Mouse (Mus musculus): ENCODE results near the gene Ifng. TPM values are rescaled to one million over a fixed set of nuclear protein-coding genes. Genes with fewer than 3 reads are reported as not detected.

Ifng gene
- polyA plus RNA-seq (2014; fragmentation: Illumina TruSeq; extraction: RNeasy Lipid Tissue Mini Kit (QIAGEN cat#74804); ENCODE audit: low read depth, low replicate concordance) = not detected

GRCm38 (mm10) chr10:118440742-118441240, at the start of gene Ifng:
Ifng (plus strand) TSS chr10:118441046.

Other genes starting within 250 kb of the Ifng start
- gene Il22, start 236.1 kb upstream of the Ifng start, polyA plus RNA-seq (2014; fragmentation: Illumina TruSeq; extraction: RNeasy Lipid Tissue Mini Kit (QIAGEN cat#74804); ENCODE audit: low read depth, low replicate concordance) = not detected
- gene Gm32717, start 200.3 kb upstream of the Ifng start, polyA plus RNA-seq (2014; fragmentation: Illumina TruSeq; extraction: RNeasy Lipid Tissue Mini Kit (QIAGEN cat#74804); ENCODE audit: low read depth, low replicate concordance) = not detected
- not detected for gene Gm32802, start 182.4 kb upstream of the Ifng start, polyA plus RNA-seq (2014; fragmentation: Illumina TruSeq; extraction: RNeasy Lipid Tissue Mini Kit (QIAGEN cat#74804); ENCODE audit: low read depth, low replicate concordance)
- gene Iltifb, start 146.0 kb upstream of the Ifng start, polyA plus RNA-seq (2014; fragmentation: Illumina TruSeq; extraction: RNeasy Lipid Tissue Mini Kit (QIAGEN cat#74804); ENCODE audit: low read depth, low replicate concordance) = not detected
- gene Gm9040, start 114.1 kb upstream of the Ifng start, polyA plus RNA-seq (2014; fragmentation: Illumina TruSeq; extraction: RNeasy Lipid Tissue Mini Kit (QIAGEN cat#74804); ENCODE audit: low read depth, low replicate concordance) = not detected
- not detected for gene Gm9044, start 108.6 kb upstream of the Ifng start, polyA plus RNA-seq (2014; fragmentation: Illumina TruSeq; extraction: RNeasy Lipid Tissue Mini Kit (QIAGEN cat#74804); ENCODE audit: low read depth, low replicate concordance)
- not detected for gene Gm9045, start 103.2 kb upstream of the Ifng start, polyA plus RNA-seq (2014; fragmentation: Illumina TruSeq; extraction: RNeasy Lipid Tissue Mini Kit (QIAGEN cat#74804); ENCODE audit: low read depth, low replicate concordance)
- not detected for gene Gm9046, start 97.8 kb upstream of the Ifng start, polyA plus RNA-seq (2014; fragmentation: Illumina TruSeq; extraction: RNeasy Lipid Tissue Mini Kit (QIAGEN cat#74804); ENCODE audit: low read depth, low replicate concordance)
- gene Gm9048, start 92.4 kb upstream of the Ifng start, polyA plus RNA-seq (2014; fragmentation: Illumina TruSeq; extraction: RNeasy Lipid Tissue Mini Kit (QIAGEN cat#74804); ENCODE audit: low read depth, low replicate concordance) = not detected
- gene Gm9049, start 86.9 kb upstream of the Ifng start, polyA plus RNA-seq (2014; fragmentation: Illumina TruSeq; extraction: RNeasy Lipid Tissue Mini Kit (QIAGEN cat#74804); ENCODE audit: low read depth, low replicate concordance) = not detected